Mouse (Mus musculus) embryo, embryonic 10.5 days (tissue): ENCODE data around the gene Olfm1.

Source experiments
- DNase-seq: peaks from one replicate; pipeline ENCODE4 v3.0.0-alpha.2; 2015; ENCODE audit warnings: low spot score

Olfm1 gene

DNA sequence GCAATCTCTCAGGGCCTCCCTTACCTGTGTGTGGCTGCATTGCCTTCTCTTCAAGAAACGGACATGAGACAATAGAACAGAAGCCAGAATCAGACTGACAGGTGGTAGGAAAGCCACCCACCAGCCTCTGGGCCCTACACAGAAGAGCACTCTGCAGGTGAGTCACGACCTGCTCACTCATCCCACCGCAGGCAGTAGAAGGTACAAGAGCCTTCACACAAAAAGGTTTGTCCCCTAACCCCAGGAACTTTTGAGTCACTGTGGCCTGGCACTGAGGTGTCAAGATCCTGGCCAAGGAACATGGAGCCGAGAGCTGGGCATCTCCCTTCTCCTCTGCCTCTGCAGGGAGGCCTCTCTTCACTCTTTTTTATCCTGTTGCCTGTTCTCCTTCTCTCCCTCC, 42.3 kb downstream of the Olfm1 start:
- DNase-seq: no peak

DNA sequence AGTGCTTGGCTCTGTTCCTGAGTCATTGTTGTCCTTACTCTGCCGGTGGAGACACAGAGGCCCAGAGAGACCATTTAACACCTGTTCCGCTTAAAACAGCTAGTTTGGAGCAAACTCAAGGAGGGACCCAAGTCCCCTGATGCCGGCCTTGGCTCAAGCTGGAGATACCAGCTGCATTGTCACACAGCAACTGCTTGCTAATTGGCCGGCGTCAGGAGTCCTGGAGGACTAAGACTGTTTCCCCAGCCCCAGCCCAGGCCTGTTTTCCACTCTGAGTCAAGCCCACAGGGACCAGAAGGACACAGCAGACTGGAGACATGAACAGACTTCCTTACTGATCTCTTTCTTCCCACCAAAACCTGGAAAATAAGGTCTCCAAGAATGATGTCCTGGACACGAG, 43.7 kb downstream of the Olfm1 start:
- no peak for DNase-seq

DNA sequence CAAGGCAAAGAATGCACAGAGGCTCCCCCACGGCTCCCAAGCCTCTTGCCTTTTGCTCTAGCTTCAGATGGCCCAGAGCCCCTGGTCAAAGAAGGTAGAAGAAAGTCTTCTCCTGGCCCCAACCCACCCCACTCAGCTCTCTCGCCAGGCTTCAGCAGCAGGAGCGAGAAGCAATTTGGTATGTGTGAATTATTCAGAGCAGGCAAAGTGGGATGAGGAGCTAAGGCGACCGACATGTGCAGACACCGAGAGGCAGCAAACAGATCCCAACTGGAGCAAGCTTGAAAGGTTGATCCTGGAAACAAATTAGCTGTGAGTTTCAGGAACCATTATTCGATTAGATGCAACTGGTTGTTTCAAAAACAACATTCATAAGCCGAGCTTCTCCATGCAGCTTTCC, 46.8 kb downstream of the Olfm1 start:
- DNase-seq: no peak

DNA sequence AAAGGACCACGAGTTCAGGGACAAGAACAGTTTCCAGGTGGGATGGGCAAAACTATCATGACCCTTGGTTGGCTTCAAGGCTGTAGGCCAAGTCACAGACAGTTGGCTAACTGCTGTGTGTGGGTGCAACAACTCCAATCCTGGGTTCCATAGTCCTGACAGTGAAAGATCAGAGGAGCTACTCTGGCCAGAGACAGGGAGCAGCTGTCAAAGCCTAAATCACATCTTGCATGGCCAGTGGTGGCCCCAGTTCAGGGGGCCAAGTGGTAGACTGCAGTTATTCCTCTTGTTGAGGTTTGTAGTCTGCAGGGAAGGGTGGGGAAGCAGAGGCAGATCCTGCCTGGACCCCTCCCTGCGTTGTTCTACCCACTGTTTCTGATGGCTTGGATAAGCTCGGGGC, 48.1 kb downstream of the Olfm1 start:
- no peak for DNase-seq

DNA sequence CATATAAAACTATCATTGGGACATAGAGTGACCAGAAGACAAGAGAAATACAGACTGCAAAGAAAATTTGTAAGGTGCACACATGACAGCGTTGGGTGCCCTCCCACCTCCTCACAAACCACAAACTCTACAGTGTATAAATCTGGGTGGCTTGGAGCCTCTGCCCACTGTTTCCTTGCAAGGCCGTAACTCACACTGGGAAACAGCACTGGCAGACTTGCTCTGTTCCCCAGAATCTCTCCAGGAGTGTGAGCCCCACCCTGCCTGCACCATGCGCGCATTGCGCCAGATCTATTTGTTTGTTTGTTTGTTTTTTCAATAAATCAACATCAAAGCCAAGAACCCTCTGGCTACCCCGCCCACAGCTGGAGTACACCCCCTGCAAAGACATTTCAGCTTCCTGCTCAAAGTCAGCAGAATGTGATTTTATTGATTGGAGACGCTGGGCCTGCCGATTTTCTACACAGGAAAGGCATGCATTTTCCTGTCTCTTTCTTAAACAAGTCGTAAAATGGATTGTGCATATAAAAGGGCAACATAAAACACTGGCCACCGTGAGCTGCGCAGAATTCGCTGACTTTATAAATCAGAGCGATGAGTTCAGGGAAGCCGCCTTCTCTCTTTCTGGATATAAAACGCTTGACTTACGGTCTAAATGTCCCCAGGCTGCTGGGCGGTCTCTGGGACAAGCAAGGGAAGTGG, 48.9 kb downstream of the Olfm1 start:
- peak; percentile 9 for DNase-seq

DNA sequence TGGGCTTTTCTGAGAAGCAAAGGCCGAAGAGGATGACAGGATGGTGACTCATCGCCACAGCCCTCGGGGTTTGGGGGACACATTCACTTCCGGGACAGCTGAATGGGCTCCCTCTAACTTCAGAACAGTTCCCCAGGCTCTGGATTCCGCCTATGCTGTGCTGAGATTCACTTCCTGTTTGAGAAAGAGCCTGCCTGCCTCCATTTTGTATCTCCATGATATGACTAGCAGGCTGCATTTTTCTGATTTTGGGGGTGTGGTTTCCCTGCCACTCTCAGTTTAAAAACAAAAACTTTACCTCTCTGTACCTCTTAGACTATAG, 49.4 kb downstream of the Olfm1 start:
- no peak for DNase-seq

DNA sequence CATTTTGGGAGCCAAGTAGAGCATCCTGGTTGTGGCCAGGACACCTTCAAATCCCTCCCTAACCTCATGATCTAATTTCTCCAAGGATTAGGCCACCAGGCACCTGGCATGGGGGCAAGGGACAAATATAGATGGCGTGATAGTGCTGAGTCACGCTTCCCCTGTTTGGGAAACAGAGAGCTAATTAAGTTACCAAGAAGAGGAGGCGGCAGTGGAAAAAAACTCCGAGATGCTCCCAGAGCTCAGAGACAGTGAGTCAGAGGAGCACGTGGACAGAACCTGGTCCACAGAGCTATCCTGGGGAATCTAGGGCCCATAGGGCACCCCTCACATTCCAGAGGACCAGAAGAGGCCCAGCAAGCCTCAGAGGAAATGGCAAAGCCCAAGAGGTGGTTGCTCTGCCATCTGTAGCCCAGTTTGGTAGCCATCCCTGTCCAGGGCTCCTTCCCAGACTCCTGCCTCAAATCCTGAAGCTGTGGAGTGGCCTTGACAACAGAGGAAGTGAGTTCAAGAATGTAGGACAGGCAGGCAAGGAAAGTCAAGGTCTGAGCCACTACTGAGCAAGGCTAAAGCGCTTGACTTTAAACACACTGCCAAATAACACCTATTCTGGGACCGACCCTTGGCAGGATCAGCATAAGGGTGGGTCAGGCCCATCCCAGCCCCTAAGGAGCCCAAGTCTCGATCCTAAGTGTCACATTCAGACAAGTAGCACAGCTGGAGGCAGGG, 52.0 kb downstream of the Olfm1 start:
- no peak for DNase-seq

DNA sequence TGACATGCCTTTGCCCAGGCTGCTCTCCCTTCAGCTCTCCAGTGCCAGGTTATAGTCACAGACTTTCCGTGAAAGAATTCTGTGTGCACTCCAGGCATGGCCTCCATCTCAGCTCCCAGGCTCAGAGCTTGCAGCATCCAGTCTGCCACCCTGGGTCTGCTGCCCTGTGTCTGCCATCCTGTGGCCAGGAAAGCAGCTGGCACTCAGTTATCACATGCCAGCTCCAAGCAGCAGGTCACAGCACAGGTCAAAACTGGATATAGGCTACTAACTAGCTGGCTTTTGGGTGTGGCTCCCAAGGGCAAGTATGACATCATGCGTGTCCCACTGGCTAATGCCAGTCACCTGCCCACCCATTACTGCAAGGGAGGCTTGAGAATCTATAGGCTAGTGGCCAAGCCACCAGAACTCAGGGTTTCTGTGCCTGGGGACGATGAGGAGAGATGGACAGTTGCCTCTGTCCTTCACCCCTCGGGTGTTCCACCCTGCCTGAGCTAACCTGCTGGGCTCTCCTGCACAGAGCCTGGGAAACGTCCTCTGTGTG, 53.4 kb downstream of the Olfm1 start:
- DNase-seq: no peak

DNA sequence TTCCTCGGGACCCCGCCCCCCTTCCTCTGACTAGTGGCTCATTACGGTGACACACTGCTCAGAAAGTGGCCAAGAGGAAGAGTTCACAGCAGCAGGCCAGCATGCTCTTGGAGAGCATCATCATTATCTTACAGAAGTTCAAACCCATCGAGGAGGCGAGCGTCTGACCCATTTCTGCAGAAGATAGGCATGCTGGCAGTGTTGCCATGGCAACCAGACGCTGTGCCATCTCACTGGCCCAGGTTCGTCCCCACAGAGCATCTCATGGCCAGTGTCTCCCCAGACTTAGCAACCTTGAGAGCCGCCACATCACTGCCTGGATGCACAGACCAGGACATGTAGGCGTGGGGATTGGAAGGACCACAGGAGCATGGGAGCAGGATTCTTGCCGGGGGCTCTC, 54.3 kb downstream of the Olfm1 start:
- no peak for DNase-seq

DNA sequence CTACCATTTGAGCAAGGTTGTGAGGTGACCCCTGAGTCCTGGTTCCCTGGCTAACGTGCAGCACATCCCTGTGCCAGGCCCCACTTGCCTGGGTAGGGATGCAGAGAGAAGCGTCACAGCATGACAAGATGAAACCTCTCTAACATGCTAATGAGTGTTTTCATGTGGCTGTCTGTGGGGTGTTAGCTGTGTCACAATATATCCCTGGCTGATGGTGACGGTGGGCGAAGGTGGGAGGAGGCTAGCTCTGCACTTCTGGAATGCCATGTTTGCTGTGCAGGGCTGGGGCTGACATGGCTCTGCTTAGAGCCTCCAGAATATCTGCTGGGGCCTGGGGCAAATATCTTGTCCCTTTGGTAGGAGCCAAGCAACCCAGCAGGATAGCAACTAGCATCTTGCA, 59.8 kb downstream of the Olfm1 start:
- DNase-seq: no peak

DNA sequence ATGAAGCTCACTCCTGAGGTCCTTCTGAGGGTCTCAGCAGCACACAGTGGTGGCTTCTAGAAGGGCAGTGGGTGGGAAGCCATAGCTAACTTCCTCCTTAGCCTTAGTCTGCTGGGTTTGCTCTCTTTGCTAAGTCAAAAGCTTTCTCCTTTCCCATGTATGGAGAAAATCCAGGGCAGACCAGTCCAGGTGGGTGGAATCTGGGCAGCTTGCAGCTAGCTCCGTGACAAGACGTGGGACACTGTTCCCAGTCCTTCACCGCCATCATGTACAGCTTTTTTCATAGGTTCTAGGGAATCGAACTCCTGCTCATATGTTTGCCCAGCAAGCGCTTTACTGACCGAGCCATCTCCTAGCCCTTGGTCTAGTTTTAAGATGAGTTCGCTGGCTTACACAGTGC, 63.2 kb downstream of the Olfm1 start:
- DNase-seq: no peak

DNA sequence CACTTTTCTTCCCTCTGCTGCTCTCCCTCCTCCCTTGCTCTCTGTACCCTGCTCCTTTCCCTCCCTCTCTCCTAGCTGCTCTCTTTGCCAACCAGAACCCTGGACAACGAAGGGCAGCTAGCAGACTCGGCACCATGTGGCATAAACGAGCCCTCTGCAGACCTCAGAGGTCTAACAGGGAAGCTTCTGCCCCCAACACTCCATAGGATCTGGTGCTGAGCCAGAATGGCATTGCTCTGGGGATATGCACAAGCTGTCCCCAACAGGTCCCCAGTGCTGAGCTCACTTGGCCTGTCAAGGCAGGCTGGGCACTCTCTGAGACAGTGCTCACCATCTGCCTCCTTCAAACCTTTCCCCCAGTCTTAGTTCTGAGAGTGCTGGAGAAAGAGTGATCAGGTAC, 68.6 kb downstream of the Olfm1 start:
- no peak for DNase-seq

DNA sequence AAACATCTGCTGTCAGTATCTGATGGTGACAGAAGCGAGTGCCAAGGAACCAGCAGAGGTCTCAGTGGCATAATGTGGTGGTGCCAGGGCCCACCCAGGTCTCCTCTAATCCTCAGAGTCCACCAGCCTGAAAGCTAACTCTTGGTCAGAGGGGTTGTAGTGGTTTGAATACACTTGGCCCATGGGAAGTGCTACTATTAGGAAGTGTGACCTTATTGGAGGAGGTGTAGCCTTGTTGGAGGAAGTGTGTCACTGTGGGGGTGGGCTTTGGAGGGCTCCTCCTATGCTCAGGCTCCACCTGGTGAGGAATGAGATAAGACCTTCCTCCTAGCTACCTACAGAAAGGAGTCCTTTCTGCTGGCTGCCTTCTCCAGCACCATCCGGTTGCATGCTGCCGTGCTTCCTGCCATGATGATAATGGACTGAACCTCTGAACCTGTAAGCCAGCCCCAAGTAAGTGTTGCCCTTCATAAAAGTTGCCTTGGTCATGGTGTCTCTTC, 75.0 kb downstream of the Olfm1 start:
- DNase-seq: no peak

DNA sequence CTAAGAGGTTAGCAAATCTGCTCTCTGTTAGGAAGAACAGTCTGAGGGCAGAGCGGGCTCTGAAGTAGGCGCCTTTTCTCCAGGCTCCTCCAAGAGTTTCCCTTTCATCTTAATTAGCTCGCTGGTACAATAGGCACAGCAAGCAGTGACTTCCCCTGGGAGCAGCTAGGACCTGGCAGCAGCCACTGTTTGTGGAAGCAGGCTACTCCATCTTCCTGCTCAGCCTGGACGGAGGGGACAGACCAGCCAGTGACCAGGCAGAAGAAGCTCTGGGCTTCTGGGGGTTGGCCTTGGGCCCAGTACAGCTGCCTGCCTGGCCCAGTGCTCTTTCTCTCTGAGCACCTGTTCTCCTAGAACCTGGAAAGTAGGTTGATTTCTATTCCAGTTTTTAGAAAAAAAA, 77.8 kb downstream of the Olfm1 start:
- peak; percentile 43 for DNase-seq

DNA sequence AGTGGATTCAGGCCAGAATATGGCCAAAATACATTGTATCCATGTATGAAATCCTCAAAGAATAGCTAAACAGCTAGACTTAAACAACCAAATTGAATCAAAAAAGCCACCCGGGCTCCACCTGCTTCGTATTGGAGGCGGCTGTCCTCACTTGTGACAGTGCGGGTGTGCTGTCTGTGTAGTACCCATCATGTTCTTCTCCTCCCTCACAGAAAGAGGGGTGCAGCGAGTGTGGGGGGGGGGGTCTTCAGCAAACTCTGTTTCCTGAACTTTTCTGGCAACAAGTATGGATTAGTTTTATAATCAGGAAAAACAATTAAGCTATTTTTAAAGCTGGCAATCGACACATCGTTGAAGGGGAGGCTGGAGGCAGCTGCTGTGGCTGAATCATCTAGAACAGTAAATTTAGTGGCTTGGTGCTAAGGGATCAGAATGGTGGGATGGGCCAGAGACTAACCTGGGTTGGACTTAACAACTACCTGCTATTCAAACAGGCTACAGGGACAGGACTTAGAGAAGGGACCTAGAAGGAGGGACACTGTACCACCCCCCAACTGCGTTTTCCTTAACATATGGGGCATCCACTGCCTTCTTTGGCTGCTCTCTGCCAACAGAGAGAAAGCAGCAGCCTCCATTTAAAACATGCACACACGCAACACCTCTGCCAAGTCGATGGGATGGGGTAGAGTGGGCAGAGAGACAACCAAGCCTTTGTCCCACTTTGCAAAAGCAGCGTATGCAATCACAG, 79.6 kb downstream of the Olfm1 start:
- DNase-seq: no peak

DNA sequence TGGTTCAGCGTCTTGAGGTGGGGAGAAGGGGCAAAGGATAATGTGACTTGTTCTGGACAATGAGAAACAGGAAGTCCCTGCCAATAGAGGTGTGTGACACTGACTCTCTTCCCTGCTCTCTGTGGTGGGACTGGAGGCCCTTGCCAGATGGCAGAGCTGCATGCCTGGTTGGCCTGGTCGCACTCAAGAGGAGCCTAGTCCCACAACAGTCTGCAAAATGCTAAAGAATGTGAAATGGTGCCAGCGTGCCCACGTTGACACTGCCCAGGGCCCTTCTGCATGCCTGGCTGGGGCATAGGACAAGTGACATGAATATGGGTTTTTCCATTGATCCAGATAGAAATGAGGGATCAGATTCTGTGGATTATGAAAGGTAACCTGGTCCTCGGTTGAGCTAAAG, 81.2 kb downstream of the Olfm1 start:
- DNase-seq: no peak

DNA sequence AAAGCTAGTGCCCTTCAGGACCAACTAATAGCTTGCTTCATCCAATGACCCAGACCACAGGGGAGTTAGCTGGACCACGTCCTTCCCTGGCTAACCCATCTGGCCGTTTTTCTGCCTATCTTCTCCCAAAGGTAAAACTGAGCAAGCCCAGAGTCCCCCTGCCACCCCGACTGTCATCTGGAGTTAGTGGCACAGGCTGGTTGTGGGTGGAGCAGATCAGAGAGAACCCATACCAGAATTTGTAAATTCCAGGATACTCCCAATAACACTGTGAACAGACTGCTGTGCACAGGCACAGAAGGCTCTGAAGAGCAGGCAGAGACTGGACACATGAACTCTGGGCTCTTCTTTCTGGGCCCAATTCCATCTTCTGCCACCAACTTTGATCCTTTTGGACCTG, 82.6 kb downstream of the Olfm1 start:
- no peak for DNase-seq

DNA sequence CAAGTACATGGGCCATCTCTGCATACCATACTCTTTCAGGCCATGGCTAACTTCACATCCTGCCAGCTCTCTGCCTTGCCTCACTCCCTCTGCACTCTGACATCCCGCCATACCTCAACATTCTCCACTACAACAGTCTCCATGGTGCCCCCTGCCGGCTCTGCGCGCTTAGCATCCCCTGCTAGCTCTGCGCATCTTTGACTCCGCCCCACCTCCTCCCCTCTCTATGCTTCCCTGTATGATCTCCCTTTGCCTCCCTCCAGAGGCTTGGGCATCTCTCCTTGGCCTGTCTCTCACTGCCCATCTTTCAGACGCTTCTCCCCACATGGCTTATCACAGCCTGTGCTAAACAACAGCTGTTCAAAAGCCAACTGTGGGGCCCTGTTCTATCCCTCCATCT, 85.4 kb downstream of the Olfm1 start:
- peak; percentile 86 for DNase-seq

DNA sequence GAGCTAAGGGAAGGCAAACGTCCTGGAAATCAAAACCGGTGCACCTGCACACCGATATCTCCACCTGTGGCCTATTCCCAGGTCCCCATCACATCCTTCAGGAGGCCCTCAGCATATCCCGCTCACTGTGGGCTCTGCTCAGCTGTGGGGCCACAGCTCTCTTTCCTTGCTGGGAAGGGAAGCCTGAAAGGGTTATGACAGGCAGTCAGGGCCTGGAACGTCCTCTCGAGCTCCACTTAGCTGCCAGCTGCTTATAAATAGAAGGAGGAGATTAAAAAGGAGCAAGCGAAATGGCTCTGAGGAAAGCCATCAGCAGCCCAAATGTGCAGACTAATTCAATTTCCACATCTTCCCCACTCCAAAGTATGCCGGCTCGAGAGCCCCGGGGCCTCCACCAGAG, 86.1 kb downstream of the Olfm1 start:
- DNase-seq: no peak
